Mouse (Mus musculus): ENCODE measurements at regions not wholly inside any gene's neighbourhood (a gene's known extent, or its start where the extent isn't known, plus 50 kb on each side); places are given as distances from the start of the nearest gene placed in this dataset.

- Histone ChIP-seq H3K9ac (no peak overlapping the region), H3K27ac (no peak overlapping the region), H3K4me2 (no peak overlapping the region), H3K27me3 (no peaks in the 10 kb centered on the region), H3K36me3 (ENCODE audit: poor library complexity, severe bottlenecking) (no peaks in the 10 kb centered on the region), H3K4me1 (no peaks in the 10 kb centered on the region), H3K4me3 (no peak overlapping the region), H3K9me3 (replicated peaks) (no peaks in the 10 kb centered on the region)
- 74% methylated on average over 1 of the region's 1 CpGs for WGBS
- no peak for ATAC-seq
These were observed 590.0 kb downstream of the Iqcm start for GRCm38 (mm10) chr8:76038526-76038925.

GRCm38 (mm10) chr8:76052003-76052402, 603.5 kb downstream of the Iqcm start:
- no peaks in the 10 kb centered on the region for H3K4me1 ChIP-seq
- ATAC-seq: peak; percentile 69; the same call in 1 of the 2 replicates
- WGBS: 77% methylated on average over 4 of the region's 4 CpGs
- H3K9me3 ChIP-seq (replicated peaks): no peaks in the 10 kb centered on the region
- no peaks in the 10 kb centered on the region for H3K27me3 ChIP-seq
- no peaks in the 10 kb centered on the region for H3K36me3 ChIP-seq (ENCODE audit: poor library complexity, severe bottlenecking)
- no peak overlapping the region for H3K4me3 ChIP-seq
- no peak overlapping the region for H3K4me2 ChIP-seq
- H3K9ac ChIP-seq: no peak overlapping the region
- no peak overlapping the region for H3K27ac ChIP-seq

- 14% methylated on average over 2 of the region's 2 CpGs for WGBS
- peak; percentile 38; the same call in 1 of the 2 replicates for ATAC-seq
- H3K27me3 ChIP-seq: peaks cover 49% of the 10 kb centered on the region
- no peak overlapping the region for H3K4me3 ChIP-seq
- no peaks in the 10 kb centered on the region for H3K4me1 ChIP-seq
- no peak overlapping the region for H3K9ac ChIP-seq
- no peaks in the 10 kb centered on the region for H3K9me3 ChIP-seq (replicated peaks)
- H3K27ac ChIP-seq: no peak overlapping the region
- no peak overlapping the region for H3K4me2 ChIP-seq
- no peaks in the 10 kb centered on the region for H3K36me3 ChIP-seq (ENCODE audit: poor library complexity, severe bottlenecking)
These were observed 619.2 kb downstream of the Iqcm start for GRCm38 (mm10) chr8:76067721-76068120.

- no peaks in the 10 kb centered on the region for H3K9me3 ChIP-seq (replicated peaks)
- peaks cover 64% of the 10 kb centered on the region for H3K27me3 ChIP-seq
- no peak overlapping the region for H3K4me3 ChIP-seq
- no peak overlapping the region for H3K4me2 ChIP-seq
- H3K27ac ChIP-seq: no peak overlapping the region
- H3K4me1 ChIP-seq: no peaks in the 10 kb centered on the region
- WGBS: 4% methylated on average over 3 of the region's 3 CpGs
- ATAC-seq: peak; percentile 92
- no peak overlapping the region for H3K9ac ChIP-seq
- no peaks in the 10 kb centered on the region for H3K36me3 ChIP-seq (ENCODE audit: poor library complexity, severe bottlenecking)
These were observed 624.3 kb downstream of the Iqcm start for GRCm38 (mm10) chr8:76072671-76073351.

- ATAC-seq: no peak
- Histone ChIP-seq H3K9me3 (replicated peaks) (no peaks in the 10 kb centered on the region), H3K27me3 (no peaks in the 10 kb centered on the region), H3K4me2 (no peak overlapping the region), H3K9ac (no peak overlapping the region), H3K4me3 (no peak overlapping the region), H3K36me3 (ENCODE audit: poor library complexity, severe bottlenecking) (no peaks in the 10 kb centered on the region), H3K4me1 (no peaks in the 10 kb centered on the region), H3K27ac (no peak overlapping the region)
- 87% methylated on average over 4 of the region's 4 CpGs for WGBS
These were observed 672.2 kb downstream of the Iqcm start for GRCm38 (mm10) chr8:76120587-76121145.

- Histone ChIP-seq H3K27me3 (no peaks in the 10 kb centered on the region), H3K36me3 (ENCODE audit: poor library complexity, severe bottlenecking) (no peaks in the 10 kb centered on the region), H3K9ac (no peak overlapping the region), H3K4me3 (no peak overlapping the region), H3K27ac (no peak overlapping the region), H3K4me1 (no peaks in the 10 kb centered on the region), H3K4me2 (no peak overlapping the region), H3K9me3 (replicated peaks) (no peaks in the 10 kb centered on the region)
- ATAC-seq: no peak
- WGBS: 83% methylated on average over 2 of the region's 2 CpGs
These were observed 679.0 kb downstream of the Iqcm start for GRCm38 (mm10) chr8:76127486-76127885.

GRCm38 (mm10) chr8:76137219-76137618, 688.7 kb downstream of the Iqcm start:
- H3K9me3 ChIP-seq (replicated peaks): no peaks in the 10 kb centered on the region
- no peak overlapping the region for H3K27ac ChIP-seq
- H3K27me3 ChIP-seq: no peaks in the 10 kb centered on the region
- no peaks in the 10 kb centered on the region for H3K36me3 ChIP-seq (ENCODE audit: poor library complexity, severe bottlenecking)
- no peak overlapping the region for H3K4me3 ChIP-seq
- no peaks in the 10 kb centered on the region for H3K4me1 ChIP-seq
- 69% methylated on average over 4 of the region's 4 CpGs for WGBS
- no peak overlapping the region for H3K9ac ChIP-seq
- peak; percentile 59 for ATAC-seq
- H3K4me2 ChIP-seq: no peak overlapping the region

- Histone ChIP-seq H3K36me3 (ENCODE audit: poor library complexity, severe bottlenecking) (no peaks in the 10 kb centered on the region), H3K4me3 (no peak overlapping the region), H3K9ac (no peak overlapping the region), H3K27ac (no peak overlapping the region), H3K4me1 (no peaks in the 10 kb centered on the region), H3K27me3 (no peaks in the 10 kb centered on the region), H3K4me2 (no peak overlapping the region), H3K9me3 (replicated peaks) (no peaks in the 10 kb centered on the region)
- no peak for ATAC-seq
- WGBS: 67% methylated on average over 4 of the region's 4 CpGs
These were observed 700.2 kb downstream of the Iqcm start for GRCm38 (mm10) chr8:76148681-76149080.

GRCm38 (mm10) chr8:76182520-76182919, 716.7 kb upstream of the Nr3c2 start:
- no peak overlapping the region for H3K4me3 ChIP-seq
- no peak overlapping the region for H3K9ac ChIP-seq
- no peaks in the 10 kb centered on the region for H3K9me3 ChIP-seq (replicated peaks)
- ATAC-seq: no peak
- H3K27ac ChIP-seq: no peak overlapping the region
- H3K36me3 ChIP-seq (ENCODE audit: poor library complexity, severe bottlenecking): no peaks in the 10 kb centered on the region
- no peaks in the 10 kb centered on the region for H3K4me1 ChIP-seq
- WGBS: 93% methylated on average over 3 of the region's 3 CpGs
- H3K4me2 ChIP-seq: no peak overlapping the region
- H3K27me3 ChIP-seq: no peaks in the 10 kb centered on the region

GRCm38 (mm10) chr8:76183836-76184235, 715.4 kb upstream of the Nr3c2 start:
- Histone ChIP-seq H3K27ac (no peak overlapping the region), H3K36me3 (ENCODE audit: poor library complexity, severe bottlenecking) (no peaks in the 10 kb centered on the region)
- ATAC-seq: no peak

GRCm38 (mm10) chr8:76187293-76187692, 711.9 kb upstream of the Nr3c2 start:
- no peaks in the 10 kb centered on the region for H3K27me3 ChIP-seq
- H3K4me1 ChIP-seq: no peaks in the 10 kb centered on the region
- no peaks in the 10 kb centered on the region for H3K9me3 ChIP-seq (replicated peaks)
- H3K36me3 ChIP-seq (ENCODE audit: poor library complexity, severe bottlenecking): no peaks in the 10 kb centered on the region
- H3K4me2 ChIP-seq: no peak overlapping the region
- ATAC-seq: no peak
- no peak overlapping the region for H3K27ac ChIP-seq
- 81% methylated on average over 5 of the region's 5 CpGs for WGBS
- H3K9ac ChIP-seq: no peak overlapping the region
- no peak overlapping the region for H3K4me3 ChIP-seq

More at GRCm38 (mm10) chr8:76183836-76184235, 715.4 kb upstream of the Nr3c2 start:
- no peaks in the 10 kb centered on the region for H3K27me3 ChIP-seq
- no peaks in the 10 kb centered on the region for H3K9me3 ChIP-seq (replicated peaks)
- H3K9ac ChIP-seq: no peak overlapping the region
- no peak overlapping the region for H3K4me2 ChIP-seq
- H3K4me3 ChIP-seq: no peak overlapping the region
- H3K4me1 ChIP-seq: no peaks in the 10 kb centered on the region

- Histone ChIP-seq H3K27me3 (no peaks in the 10 kb centered on the region), H3K9ac (no peak overlapping the region), H3K4me2 (no peak overlapping the region), H3K9me3 (replicated peaks) (no peaks in the 10 kb centered on the region), H3K36me3 (ENCODE audit: poor library complexity, severe bottlenecking) (no peaks in the 10 kb centered on the region), H3K4me3 (no peak overlapping the region), H3K27ac (no peak overlapping the region), H3K4me1 (no peaks in the 10 kb centered on the region)
- 86% methylated on average over 4 of the region's 4 CpGs for WGBS
- ATAC-seq: no peak
These were observed 687.4 kb upstream of the Nr3c2 start for GRCm38 (mm10) chr8:76211891-76212290.
